Mouse (Mus musculus): ENCODE measurements around the gene Fxyd3. TPM values are rescaled to one million over a fixed set of nuclear protein-coding genes. Genes with fewer than 3 reads are reported as not detected.
A peak's percentile ranks its signal among the peaks of the same experiment; 100 is the strongest.

Fxyd3 gene
- total and polyA plus RNA-seq, 3 experiments = 1.6 to 5.5 (median 2.5) TPM

- peaks cover 5% of the 10 kb centered on the region for H3K4me1 ChIP-seq (ENCODE audit: control insufficient read depth, insufficient read depth, low read length)
- 64% methylated on average over 11 of the region's 11 CpGs for WGBS
- DNase-seq = peak; percentile 27 to 32
- H3K27me3 ChIP-seq (ENCODE audit: control insufficient read depth, insufficient read depth, low read length) = no peaks in the 10 kb centered on the region
- intact Hi-C loops (cut with DNase I) = no loop called here
- no peak overlapping the region for H3K27ac ChIP-seq
- no peaks in the 10 kb centered on the region for H3K79me2 ChIP-seq (replicated peaks; ENCODE audit: control insufficient read depth, insufficient read depth, low read length)
- TF ChIP-seq EP300 (IDR thresholded peaks at IDR 0.05; ENCODE audit: insufficient read depth, low read depth, low read length) (no peak), CTCF (IDR thresholded peaks at IDR 0.05) (peak; percentile 50), POLR2A (IDR thresholded peaks at IDR 0.05; ENCODE audit: insufficient read depth, low read depth, low read length) (no peak)
- H3K9ac ChIP-seq (ENCODE audit: low read depth, low read length) = no peak overlapping the region
- H3K36me3 ChIP-seq (ENCODE audit: control insufficient read depth, insufficient read depth, low read length) = no peaks in the 10 kb centered on the region
- no peak overlapping the region for H3K4me3 ChIP-seq
Measured at GRCm38 (mm10) chr7:31034789-31035188, 41.7 kb downstream of the Fxyd3 start.

GRCm38 (mm10) chr7:31033409-31034165, 42.9 kb downstream of the Fxyd3 start:
- 56% methylated on average over 9 of the region's 9 CpGs for WGBS
- Histone ChIP-seq H3K79me2 (replicated peaks; ENCODE audit: control insufficient read depth, insufficient read depth, low read length) (no peaks in the 10 kb centered on the region), H3K27me3 (ENCODE audit: control insufficient read depth, insufficient read depth, low read length) (no peaks in the 10 kb centered on the region), H3K4me1 (ENCODE audit: control insufficient read depth, insufficient read depth, low read length) (peaks cover 5% of the 10 kb centered on the region), H3K9ac (ENCODE audit: low read depth, low read length) (no peak overlapping the region; the same call in 1 of the 2 replicates), H3K27ac (peak overlapping the region; percentile 17; the same call in 1 of the 2 replicates), H3K36me3 (ENCODE audit: control insufficient read depth, insufficient read depth, low read length) (no peaks in the 10 kb centered on the region), H3K4me3 (no peak overlapping the region)
- DNase-seq = peak in 1 of 2 experiments; percentile 44
- TF ChIP-seq CTCF (IDR thresholded peaks at IDR 0.05) (no peak), POLR2A (IDR thresholded peaks at IDR 0.05; ENCODE audit: insufficient read depth, low read depth, low read length) (no peak), EP300 (IDR thresholded peaks at IDR 0.05; ENCODE audit: insufficient read depth, low read depth, low read length) (no peak)
- intact Hi-C loops (cut with DNase I) = no loop called here

GRCm38 (mm10) chr7:31031731-31032130, 44.8 kb downstream of the Fxyd3 start:
- DNase-seq = no peak
- Histone ChIP-seq H3K4me3 (no peak overlapping the region), H3K9ac (ENCODE audit: low read depth, low read length) (no peak overlapping the region), H3K27ac (no peak overlapping the region), H3K79me2 (replicated peaks; ENCODE audit: control insufficient read depth, insufficient read depth, low read length) (no peaks in the 10 kb centered on the region), H3K4me1 (ENCODE audit: control insufficient read depth, insufficient read depth, low read length) (peaks cover 5% of the 10 kb centered on the region), H3K36me3 (ENCODE audit: control insufficient read depth, insufficient read depth, low read length) (no peaks in the 10 kb centered on the region), H3K27me3 (ENCODE audit: control insufficient read depth, insufficient read depth, low read length) (no peaks in the 10 kb centered on the region)
- 84% methylated on average over 7 of the region's 7 CpGs for WGBS
- intact Hi-C loops (cut with DNase I) = no loop called here
- no peak for TF ChIP-seq EP300 (IDR thresholded peaks at IDR 0.05; ENCODE audit: insufficient read depth, low read depth, low read length)
- no peak for TF ChIP-seq POLR2A (IDR thresholded peaks at IDR 0.05; ENCODE audit: insufficient read depth, low read depth, low read length)
- no peak for TF ChIP-seq CTCF (IDR thresholded peaks at IDR 0.05)

GRCm38 (mm10) chr7:31030717-31031116, 45.8 kb downstream of the Fxyd3 start:
- DNase-seq = no peak
- intact Hi-C loops (cut with DNase I) = no loop called here

DNA sequence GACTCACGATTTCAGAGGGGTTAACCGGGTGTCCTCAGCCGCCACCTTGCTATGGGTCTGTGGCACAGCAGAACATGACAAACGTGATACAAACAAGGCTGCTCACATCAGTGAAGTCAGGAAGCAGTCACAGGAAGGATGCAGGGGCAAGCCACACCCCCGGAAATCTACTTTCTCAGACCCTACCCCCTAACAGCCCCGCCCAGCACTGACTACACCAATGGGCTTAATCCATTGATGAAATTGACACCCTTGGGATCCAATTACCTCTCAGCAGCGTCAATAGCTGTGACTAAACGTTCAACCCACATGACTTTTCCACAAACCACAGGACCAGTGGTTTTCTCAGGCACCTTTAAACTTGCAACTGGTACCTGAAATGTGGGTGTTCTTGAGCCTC, 47.9 kb downstream of the Fxyd3 start:
- intact Hi-C loops (cut with DNase I) = no loop called here
- Histone ChIP-seq H3K36me3 (ENCODE audit: control insufficient read depth, insufficient read depth, low read length) (no peaks in the 10 kb centered on the region), H3K4me3 (no peak overlapping the region), H3K79me2 (replicated peaks; ENCODE audit: control insufficient read depth, insufficient read depth, low read length) (no peaks in the 10 kb centered on the region), H3K27me3 (ENCODE audit: control insufficient read depth, insufficient read depth, low read length) (no peaks in the 10 kb centered on the region), H3K4me1 (ENCODE audit: control insufficient read depth, insufficient read depth, low read length) (peaks cover 3% of the 10 kb centered on the region), H3K9ac (ENCODE audit: low read depth, low read length) (no peak overlapping the region), H3K27ac (no peak overlapping the region)
- 67% methylated on average over 8 of the region's 8 CpGs for WGBS
- no peak for DNase-seq
- no peak for TF ChIP-seq EP300 (IDR thresholded peaks at IDR 0.05; ENCODE audit: insufficient read depth, low read depth, low read length)
- no peak for TF ChIP-seq POLR2A (IDR thresholded peaks at IDR 0.05; ENCODE audit: insufficient read depth, low read depth, low read length)
- TF ChIP-seq CTCF (IDR thresholded peaks at IDR 0.05) = no peak

More at GRCm38 (mm10) chr7:31030717-31031116, 45.8 kb downstream of the Fxyd3 start:
- H3K27me3 ChIP-seq (ENCODE audit: control insufficient read depth, insufficient read depth, low read length) = no peaks in the 10 kb centered on the region
- H3K4me1 ChIP-seq (ENCODE audit: control insufficient read depth, insufficient read depth, low read length) = peaks cover 5% of the 10 kb centered on the region
- no peak overlapping the region for H3K9ac ChIP-seq (ENCODE audit: low read depth, low read length)
- WGBS = 70% methylated on average over 2 of the region's 2 CpGs
- no peaks in the 10 kb centered on the region for H3K79me2 ChIP-seq (replicated peaks; ENCODE audit: control insufficient read depth, insufficient read depth, low read length)
- H3K36me3 ChIP-seq (ENCODE audit: control insufficient read depth, insufficient read depth, low read length) = no peaks in the 10 kb centered on the region
- no peak for TF ChIP-seq EP300 (IDR thresholded peaks at IDR 0.05; ENCODE audit: insufficient read depth, low read depth, low read length)
- TF ChIP-seq CTCF (IDR thresholded peaks at IDR 0.05) = peak; percentile 34; the same call in 1 of the 2 replicates
- no peak overlapping the region for H3K27ac ChIP-seq
- H3K4me3 ChIP-seq = no peak overlapping the region

Small RNA genes within 50 kb of the gene (microRNA-seq; reads per million reads assigned to microRNA genes)
- 0 reads per million in 2 experiments for gene Mir7050

Other genes with a start within 250 kb of the Fxyd3 start
- gene Ffar3, start 220.5 kb downstream of the Fxyd3 start, total RNA-seq (2021) = not detected
- gene Ffar3, start 220.5 kb downstream of the Fxyd3 start, polyA plus RNA-seq (2012; rRNA removed) = not detected in 2 replicates
- gene Ffar1, start 215.1 kb downstream of the Fxyd3 start, total RNA-seq (2021) = not detected
- 0.20 TPM in 1 of 2 replicates, not detected in the other for gene Ffar1, start 215.1 kb downstream of the Fxyd3 start, polyA plus RNA-seq (2012; rRNA removed)
- gene Cd22, start 196.4 kb downstream of the Fxyd3 start, total RNA-seq (2021) = 1 to 10 TPM in 1 of 2 experiments, under 1 TPM in 1; 0.57 to 1.3 TPM
- gene Cd22, start 196.4 kb downstream of the Fxyd3 start, polyA plus RNA-seq (2012; rRNA removed) = 1.1 and 8.1 TPM in 2 replicates
- not detected for gene Mag, start 161.8 kb downstream of the Fxyd3 start, total RNA-seq (2021)
- 0.27 and 0.32 TPM in 2 replicates for gene Mag, start 161.8 kb downstream of the Fxyd3 start, polyA plus RNA-seq (2012; rRNA removed)
- 1 to 10 TPM; 2.8 to 4.5 TPM for gene Hamp2, start 152.0 kb downstream of the Fxyd3 start, total RNA-seq (2021)
- 2.1 and 4.7 TPM in 2 replicates for gene Hamp2, start 152.0 kb downstream of the Fxyd3 start, polyA plus RNA-seq (2012; rRNA removed)
- gene Hamp, start 132.7 kb downstream of the Fxyd3 start, total RNA-seq (2021) = 10 to 100 TPM; 11.8 to 14.2 TPM
- gene Hamp, start 132.7 kb downstream of the Fxyd3 start, polyA plus RNA-seq (2012; rRNA removed) = 114 and 141 TPM in 2 replicates
- 100 to 1,000 TPM; 103 to 110 TPM for gene Usf2, start 119.9 kb downstream of the Fxyd3 start, total RNA-seq (2021)
- 124 and 135 TPM in 2 replicates for gene Usf2, start 119.9 kb downstream of the Fxyd3 start, polyA plus RNA-seq (2012; rRNA removed)
- 1 to 10 TPM; 3.7 to 4.3 TPM for gene Lsr, start 103.2 kb downstream of the Fxyd3 start, total RNA-seq (2021)
- gene Lsr, start 103.2 kb downstream of the Fxyd3 start, polyA plus RNA-seq (2012; rRNA removed) = 5.6 and 7.6 TPM in 2 replicates
- gene Fam187b, start 102.9 kb downstream of the Fxyd3 start, total RNA-seq (2021) = not detected
- gene Fam187b, start 102.9 kb downstream of the Fxyd3 start, polyA plus RNA-seq (2012; rRNA removed) = 0.29 and 0.53 TPM in 2 replicates
- 10 to 100 TPM; 30.5 to 31.1 TPM for gene Fxyd5, start 34.2 kb downstream of the Fxyd3 start, total RNA-seq (2021)
- gene Fxyd5, start 34.2 kb downstream of the Fxyd3 start, polyA plus RNA-seq (2012; rRNA removed) = 45.0 and 55.2 TPM in 2 replicates
- 1 to 10 TPM in 1 of 2 experiments, under 1 TPM in 1; 0.63 to 1.5 TPM for gene Fxyd7, start 25.2 kb downstream of the Fxyd3 start, total RNA-seq (2021)
- gene Fxyd7, start 25.2 kb downstream of the Fxyd3 start, polyA plus RNA-seq (2012; rRNA removed) = 2.9 and 3.4 TPM in 2 replicates
- gene Fxyd1, start 19.5 kb downstream of the Fxyd3 start, total RNA-seq (2021) = 100 to 1,000 TPM; 839 to 985 TPM
- gene Fxyd1, start 19.5 kb downstream of the Fxyd3 start, polyA plus RNA-seq (2012; rRNA removed) = 1,788 and 1,851 TPM in 2 replicates
- gene Lgi4, start 17.4 kb downstream of the Fxyd3 start, total RNA-seq (2021) = 1 to 10 TPM; 3.8 to 3.9 TPM
- gene Lgi4, start 17.4 kb downstream of the Fxyd3 start, polyA plus RNA-seq (2012; rRNA removed) = 5.4 and 6.5 TPM in 2 replicates
- 1 to 10 TPM; 1.7 to 2.6 TPM for gene Hpn, start 38.6 kb upstream of the Fxyd3 start, total RNA-seq (2021)
- gene Hpn, start 38.6 kb upstream of the Fxyd3 start, polyA plus RNA-seq (2012; rRNA removed) = 2.8 and 5.1 TPM in 2 replicates
- 10 to 100 TPM; 31.8 to 32.5 TPM for gene Scn1b, start 50.3 kb upstream of the Fxyd3 start, total RNA-seq (2021)
- gene Scn1b, start 50.3 kb upstream of the Fxyd3 start, polyA plus RNA-seq (2012; rRNA removed) = 39.7 and 41.9 TPM in 2 replicates
- 10 to 100 TPM; 27.9 to 33.7 TPM for gene Gramd1a, start 79.2 kb upstream of the Fxyd3 start, total RNA-seq (2021)
- 49.2 and 64.3 TPM in 2 replicates for gene Gramd1a, start 79.2 kb upstream of the Fxyd3 start, polyA plus RNA-seq (2012; rRNA removed)
- not detected for gene Scgb2b2, start 213.8 kb upstream of the Fxyd3 start, total RNA-seq (2021)
- gene Scgb2b2, start 213.8 kb upstream of the Fxyd3 start, polyA plus RNA-seq (2012; rRNA removed) = not detected in 2 replicates
- not detected for gene Scgb1b2, start 215.1 kb upstream of the Fxyd3 start, total RNA-seq (2021)
- not detected in 2 replicates for gene Scgb1b2, start 215.1 kb upstream of the Fxyd3 start, polyA plus RNA-seq (2012; rRNA removed)

Data from heart, adult 2 months (tissue).